Mouse (Mus musculus) embryonic fibroblast, embryonic 13.5 days (primary cell): Measurements from ENCODE around the gene Crb1. TPM values are rescaled to one million over a fixed set of nuclear protein-coding genes. Genes with fewer than 3 reads are reported as not detected.

Source experiments
- H3K27ac ChIP-seq: 2 replicates; pipeline ENCODE4 v1.5.1; 2012; ENCODE audit warnings: low read length, control low read depth, inconsistent platforms; ENCODE audit not compliant: insufficient read depth
- H3K4me1 ChIP-seq: 2 replicates; pipeline ENCODE4 v1.6.1; 2011; ENCODE audit warnings: low read length; ENCODE audit not compliant: control insufficient read depth, insufficient read depth
- H3K4me3 ChIP-seq: 2 replicates; pipeline ENCODE4 v1.5.1; 2011; ENCODE audit warnings: mild to moderate bottlenecking, control low read depth, low read length; ENCODE audit not compliant: insufficient read depth
- CTCF ChIP-seq: IDR thresholded peaks from 2 replicates; pipeline ENCODE4 v1.5.1; 2011; ENCODE audit warnings: mild to moderate bottlenecking, control low read depth, low read length, moderate library complexity, borderline replicate concordance; ENCODE audit not compliant: insufficient read depth
- POLR2A ChIP-seq: IDR thresholded peaks from 2 replicates; pipeline ENCODE4 v1.6.1; 2011; ENCODE audit warnings: low read depth, mild to moderate bottlenecking, control low read depth, low read length, moderate library complexity
- polyA plus RNA-seq: library from polyadenylated mRNA; stranded (reverse); fragments of >200 nt; gene quantifications from 2 replicates; pipeline ENCODE4 v1.2.4, GENCODE M21; 2011; ENCODE audit warnings: low read depth; ENCODE audit not compliant: missing spikeins, insufficient read length

Gene Crb1
- polyA plus RNA-seq, 1 experiment, result not detected

GRCm38 (mm10) chr1:139194428-139195028 is 182.4 kb downstream of the Crb1 start:
- Histone ChIP-seq H3K4me1 (0 out of 2 replicates have a peak, but pooled peaks cover 2% of the 10 kb centered on the region), H3K4me3 (no peak overlapping the region), H3K27ac (no peak overlapping the region)
- no peak for TF ChIP-seq POLR2A
- no peak for TF ChIP-seq CTCF

- no peak overlapping the region for H3K27ac ChIP-seq
- no peak for TF ChIP-seq POLR2A
- no peak for TF ChIP-seq CTCF
- 0 out of 2 replicates have a peak, but pooled peaks cover 2% of the 10 kb centered on the region for H3K4me1 ChIP-seq
- H3K4me3 ChIP-seq, result no peak overlapping the region
Observed at GRCm38 (mm10) chr1:139194011-139194410, 182.9 kb downstream of the Crb1 start.

GRCm38 (mm10) chr1:139192635-139193034 is 184.3 kb downstream of the Crb1 start:
- Histone ChIP-seq H3K27ac (no peak overlapping the region), H3K4me1 (0 out of 2 replicates have a peak, but pooled peaks cover 2% of the 10 kb centered on the region), H3K4me3 (no peak overlapping the region)
- TF ChIP-seq POLR2A, result no peak
- no peak for TF ChIP-seq CTCF

GRCm38 (mm10) chr1:139180481-139181149 is 196.3 kb downstream of the Crb1 start:
- TF ChIP-seq POLR2A, result no peak
- TF ChIP-seq CTCF, result no peak

GRCm38 (mm10) chr1:139179707-139180106 is 197.2 kb downstream of the Crb1 start:
- no peak overlapping the region for H3K4me3 ChIP-seq
- 0 out of 2 replicates have a peak, but pooled peaks cover 3% of the 10 kb centered on the region for H3K4me1 ChIP-seq
- H3K27ac ChIP-seq, result no peak overlapping the region
- TF ChIP-seq CTCF (no peak), POLR2A (no peak)

More at GRCm38 (mm10) chr1:139180481-139181149, 196.3 kb downstream of the Crb1 start:
- H3K27ac ChIP-seq, result peak overlapping the region; percentile 61; the same call in 1 of the 2 replicates
- H3K4me3 ChIP-seq, result no peak overlapping the region
- 0 out of 2 replicates have a peak, but pooled peaks cover 3% of the 10 kb centered on the region for H3K4me1 ChIP-seq

- TF ChIP-seq CTCF (no peak), POLR2A (no peak)
- H3K27ac ChIP-seq, result no peak overlapping the region
- no peak overlapping the region for H3K4me3 ChIP-seq
- no peaks in the 10 kb centered on the region; the same call in 1 of the 2 replicates for H3K4me1 ChIP-seq
Observed at GRCm38 (mm10) chr1:139174058-139174832, 202.7 kb downstream of the Crb1 start.

- Histone ChIP-seq H3K4me3 (no peak overlapping the region), H3K4me1 (no peaks in the 10 kb centered on the region), H3K27ac (no peak overlapping the region)
- TF ChIP-seq POLR2A, result no peak
Observed at GRCm38 (mm10) chr1:139162814-139163213, 214.1 kb downstream of the Crb1 start.

GRCm38 (mm10) chr1:139161619-139162018 is 215.3 kb downstream of the Crb1 start:
- TF ChIP-seq CTCF (peak; percentile 3; the same call in 1 of the 2 replicates), POLR2A (no peak)
- Histone ChIP-seq H3K27ac (no peak overlapping the region), H3K4me3 (no peak overlapping the region), H3K4me1 (no peaks in the 10 kb centered on the region)

- Histone ChIP-seq H3K4me3 (no peak overlapping the region), H3K4me1 (no peaks in the 10 kb centered on the region), H3K27ac (no peak overlapping the region)
- no peak for TF ChIP-seq POLR2A
- 0 out of 2 replicates have a peak, but pooled peaks have one; percentile 19 for TF ChIP-seq CTCF
Observed at GRCm38 (mm10) chr1:139156397-139156796, 220.5 kb downstream of the Crb1 start.

- TF ChIP-seq CTCF, result no peak
- no peak for TF ChIP-seq POLR2A
- H3K4me1 ChIP-seq, result no peaks in the 10 kb centered on the region
- H3K27ac ChIP-seq, result no peak overlapping the region
- no peak overlapping the region for H3K4me3 ChIP-seq
Observed at GRCm38 (mm10) chr1:139153493-139153892, 223.4 kb downstream of the Crb1 start.
